Mouse (Mus musculus) heart, adult 2 months (tissue): ENCODE results near the gene 4930579G24Rik. TPM values are rescaled to one million over a fixed set of nuclear protein-coding genes. Genes with fewer than 3 reads are reported as not detected.

Experiments used
- DNase-seq, 2 experiments: peaks; one replicate each; pipeline ENCODE4 v3.0.0; 2021
- H3K27ac ChIP-seq: fragments of 200-600 bp; 2 replicates; pipeline ENCODE4 v1.8.1; 2022
- H3K27me3 ChIP-seq: fragments of 200-500 bp; 2 replicates; pipeline ENCODE4 v1.6.1; 2012; ENCODE audit warnings: mild to moderate bottlenecking, low read length, inconsistent platforms, mixed read lengths; ENCODE audit not compliant: control insufficient read depth, insufficient read depth
- H3K36me3 ChIP-seq: fragments of 200-500 bp; 2 replicates; pipeline ENCODE4 v1.6.1; 2012; ENCODE audit warnings: low read length, inconsistent platforms; ENCODE audit not compliant: control insufficient read depth, insufficient read depth
- H3K4me1 ChIP-seq: fragments of 200-500 bp; 2 replicates; pipeline ENCODE4 v1.6.1; 2011; ENCODE audit warnings: low read length; ENCODE audit not compliant: control insufficient read depth, insufficient read depth
- H3K4me3 ChIP-seq: fragments of 200-600 bp; 2 replicates; pipeline ENCODE4 v1.8.1; 2022
- H3K79me2 ChIP-seq: fragments of 200-500 bp; replicated peaks from 2 replicates; pipeline ENCODE4 v1.6.1; 2012; ENCODE audit warnings: mild to moderate bottlenecking, inconsistent platforms, low read length, moderate library complexity, mixed read lengths; ENCODE audit not compliant: control insufficient read depth, insufficient read depth
- H3K9ac ChIP-seq: fragments of 200-500 bp; 2 replicates; pipeline ENCODE4 v1.6.1; 2012; ENCODE audit warnings: low read depth, mild to moderate bottlenecking, control low read depth, inconsistent platforms, low read length, mixed read lengths
- CTCF ChIP-seq: fragments of 200-600 bp; IDR thresholded peaks from 2 replicates; pipeline ENCODE4 v1.8.1; 2022; ENCODE audit warnings: antibody characterized with exemption, mild to moderate bottlenecking, moderate library complexity
- EP300 ChIP-seq: fragments of 200-500 bp; IDR thresholded peaks from 2 replicates; pipeline ENCODE4 v1.6.1; 2011; ENCODE audit warnings: low read depth, low read length, control low read depth; ENCODE audit not compliant: insufficient read depth
- POLR2A ChIP-seq: fragments of 200-500 bp; IDR thresholded peaks from 2 replicates; pipeline ENCODE4 v1.6.1; 2011; ENCODE audit warnings: mild to moderate bottlenecking, low read depth, low read length, control low read depth; ENCODE audit not compliant: insufficient read depth
- WGBS: fragments of 180-500 bp; shearing (Covaris S2); methylation state at CpG from one replicate; pipeline ENCODE4 v1.1.7; 2018; 5-methylcytosine and 5-hydroxymethylcytosine counted together
- intact Hi-C: fragments of 180-260 bp; cut with DNase I; formaldehyde crosslinking; loops from one replicate; pipeline ENCODE4 v1.15.1; 2025
- polyA plus RNA-seq: library from polyadenylated mRNA; depleted of rRNA; stranded (reverse); fragments of >200 nt; gene quantifications from 2 replicates; pipeline ENCODE4 v1.2.3, GENCODE M21; 2012
- total RNA-seq, 2 experiments: library from RNA; stranded (reverse); gene quantifications; 2 replicates each; pipeline ENCODE4 v1.2.3; 2021

The 4930579G24Rik gene
- total and polyA plus RNA-seq, 3 experiments: 0.99 to 1.7 (median 1.2) TPM

- Histone ChIP-seq H3K79me2 (no peaks in the 10 kb centered on the region), H3K9ac (no peak overlapping the region), H3K4me3 (no peak overlapping the region), H3K27me3 (no peaks in the 10 kb centered on the region), H3K4me1 (no peaks in the 10 kb centered on the region), H3K27ac (no peak overlapping the region), H3K36me3 (no peaks in the 10 kb centered on the region)
- intact Hi-C loops: no loop called here
- TF ChIP-seq POLR2A (no peak), CTCF (no peak), EP300 (no peak)
- 84% methylated on average over 6 of the region's 6 CpGs for WGBS
- DNase-seq: no peak
Observed at GRCm38 (mm10) chr3:79652129-79652528, 23.2 kb downstream of the 4930579G24Rik start.

GRCm38 (mm10) chr3:79656682-79657081, 27.8 kb downstream of the 4930579G24Rik start:
- Histone ChIP-seq H3K4me1 (no peaks in the 10 kb centered on the region), H3K27me3 (no peaks in the 10 kb centered on the region), H3K9ac (no peak overlapping the region), H3K27ac (no peak overlapping the region), H3K4me3 (no peak overlapping the region), H3K36me3 (no peaks in the 10 kb centered on the region), H3K79me2 (no peaks in the 10 kb centered on the region)
- TF ChIP-seq EP300: no peak
- TF ChIP-seq CTCF: no peak
- no peak for TF ChIP-seq POLR2A
- DNase-seq: no peak
- WGBS: 62% methylated on average over 5 of the region's 5 CpGs
- intact Hi-C loops: no loop called here

GRCm38 (mm10) chr3:79664787-79665408, 36.0 kb downstream of the 4930579G24Rik start:
- DNase-seq: peak; percentile 5 to 20
- intact Hi-C loops: loop anchor here (1.0 kb wide), 1 partner anchor 144 kb away; no protein-coding TSS in a partner anchor
- WGBS: 29% methylated on average over 9 of the region's 9 CpGs
- Histone ChIP-seq H3K79me2 (no peaks in the 10 kb centered on the region), H3K4me1 (no peaks in the 10 kb centered on the region), H3K27me3 (no peaks in the 10 kb centered on the region), H3K4me3 (no peak overlapping the region), H3K27ac (no peak overlapping the region), H3K36me3 (no peaks in the 10 kb centered on the region), H3K9ac (no peak overlapping the region)
- no peak for TF ChIP-seq EP300
- TF ChIP-seq POLR2A: no peak
- peak; percentile 88 for TF ChIP-seq CTCF

GRCm38 (mm10) chr3:79670556-79670955, 41.7 kb downstream of the 4930579G24Rik start:
- no peak overlapping the region for H3K27ac ChIP-seq
- no peaks in the 10 kb centered on the region for H3K4me1 ChIP-seq
- no peaks in the 10 kb centered on the region for H3K36me3 ChIP-seq
- no peaks in the 10 kb centered on the region for H3K27me3 ChIP-seq
- no peaks in the 10 kb centered on the region for H3K79me2 ChIP-seq
- TF ChIP-seq CTCF (no peak), POLR2A (no peak), EP300 (no peak)
- intact Hi-C loops: no loop called here
- 74% methylated on average over 7 of the region's 7 CpGs for WGBS
- H3K4me3 ChIP-seq: no peak overlapping the region
- DNase-seq: no peak
- H3K9ac ChIP-seq: no peak overlapping the region

- DNase-seq: no peak
- H3K9ac ChIP-seq: no peak overlapping the region
- no peaks in the 10 kb centered on the region for H3K4me1 ChIP-seq
- WGBS: 86% methylated on average over 16 of the region's 16 CpGs
- H3K27ac ChIP-seq: no peak overlapping the region
- H3K79me2 ChIP-seq: no peaks in the 10 kb centered on the region
- TF ChIP-seq CTCF (no peak), POLR2A (no peak), EP300 (no peak)
- no peak overlapping the region for H3K4me3 ChIP-seq
- intact Hi-C loops: no loop called here
- H3K27me3 ChIP-seq: no peaks in the 10 kb centered on the region
- no peaks in the 10 kb centered on the region for H3K36me3 ChIP-seq
Observed at GRCm38 (mm10) chr3:79672188-79672587, 43.3 kb downstream of the 4930579G24Rik start.

- no peak overlapping the region for H3K27ac ChIP-seq
- H3K4me1 ChIP-seq: no peaks in the 10 kb centered on the region
- H3K27me3 ChIP-seq: no peaks in the 10 kb centered on the region
- TF ChIP-seq EP300 (no peak), POLR2A (no peak), CTCF (peak; percentile 92)
- intact Hi-C loops: loop anchor here (1.0 kb wide), 2 partner anchors 72 to 136 kb away; no protein-coding TSS in a partner anchor
- peak; percentile 22 to 36 for DNase-seq
- H3K9ac ChIP-seq: no peak overlapping the region
- H3K79me2 ChIP-seq: no peaks in the 10 kb centered on the region
- no peaks in the 10 kb centered on the region for H3K36me3 ChIP-seq
- WGBS: 7% methylated on average over 4 of the region's 4 CpGs
- H3K4me3 ChIP-seq: no peak overlapping the region
Observed at GRCm38 (mm10) chr3:79673082-79673481, 44.2 kb downstream of the 4930579G24Rik start.
